Mouse (Mus musculus) ES-E14 (cell line): ENCODE results near the gene Gpatch3.

Experiments
- CHD2 ChIP-seq: IDR thresholded peaks from 2 replicates; pipeline ENCODE4 v1.6.1; 2014; ENCODE audit warnings: mild to moderate bottlenecking, low read depth, low read length, inconsistent platforms
- HCFC1 ChIP-seq: IDR thresholded peaks from 2 replicates; pipeline ENCODE4 v1.6.1; 2012; ENCODE audit warnings: low read length, inconsistent platforms, borderline replicate concordance; ENCODE audit not compliant: insufficient read depth
- MAFK ChIP-seq: IDR thresholded peaks from 2 replicates; pipeline ENCODE4 v1.6.1; 2014; ENCODE audit warnings: mild to moderate bottlenecking, low read depth, low read length, inconsistent platforms; ENCODE audit not compliant: insufficient read depth
- ZC3H11A ChIP-seq: IDR thresholded peaks from 2 replicates; pipeline ENCODE4 v1.6.1; 2012; ENCODE audit warnings: low read depth, mild to moderate bottlenecking, inconsistent platforms, low read length, borderline replicate concordance
- ZNF384 ChIP-seq: IDR thresholded peaks from 2 replicates; pipeline ENCODE4 v1.6.1; 2012; ENCODE audit warnings: low read depth, low read length, inconsistent platforms

- TF ChIP-seq HCFC1, result no peak
- no peak for TF ChIP-seq ZC3H11A
- no peak for TF ChIP-seq MAFK
- TF ChIP-seq CHD2, result no peak
- no peak for TF ChIP-seq ZNF384
Measured at GRCm38 (mm10) chr4:133632483-133633327, 58.2 kb downstream of the Gpatch3 start.
